Mouse (Mus musculus) splenic B cell, adult 2 months (primary cell): ENCODE measurements around the gene Tomm22.

Experiments used
- DNase-seq: peaks from one replicate; pipeline ENCODE4 v3.0.0-alpha.2; 2011; ENCODE audit warnings: low read depth, low spot score
- H3K27me3 ChIP-seq: 2 replicates; pipeline ENCODE4 v1.6.1; 2012; ENCODE audit warnings: mild to moderate bottlenecking, low read length, moderate library complexity, mixed read lengths; ENCODE audit not compliant: control insufficient read depth, poor library complexity, insufficient read depth, severe bottlenecking
- H3K36me3 ChIP-seq: 2 replicates; pipeline ENCODE4 v1.6.1; 2012; ENCODE audit warnings: mild to moderate bottlenecking, low read length, moderate library complexity, mixed read lengths; ENCODE audit not compliant: control insufficient read depth, poor library complexity, insufficient read depth, severe bottlenecking

Tomm22 gene

GRCm38 (mm10) chr15:79691023-79691508 lies 20.4 kb downstream of the Tomm22 start:
- H3K36me3 ChIP-seq, result peaks cover 3% of the 10 kb centered on the region; the same call in 1 of the 2 replicates
- DNase-seq, result peak; percentile 32
- H3K27me3 ChIP-seq, result no peaks in the 10 kb centered on the region

GRCm38 (mm10) chr15:79692334-79692733 lies 21.7 kb downstream of the Tomm22 start:
- H3K36me3 ChIP-seq, result peaks cover 3% of the 10 kb centered on the region
- no peak for DNase-seq
- H3K27me3 ChIP-seq, result no peaks in the 10 kb centered on the region

- Histone ChIP-seq H3K27me3 (no peaks in the 10 kb centered on the region), H3K36me3 (peaks cover 3% of the 10 kb centered on the region)
- peak; percentile 48 for DNase-seq
These were observed 23.1 kb downstream of the Tomm22 start for GRCm38 (mm10) chr15:79693740-79694139.

GRCm38 (mm10) chr15:79694512-79694911 lies 23.9 kb downstream of the Tomm22 start:
- no peaks in the 10 kb centered on the region for H3K27me3 ChIP-seq
- DNase-seq, result no peak
- peaks cover 4% of the 10 kb centered on the region for H3K36me3 ChIP-seq

GRCm38 (mm10) chr15:79695516-79695915 lies 24.9 kb downstream of the Tomm22 start:
- peaks cover 4% of the 10 kb centered on the region for H3K36me3 ChIP-seq
- DNase-seq, result no peak
- no peaks in the 10 kb centered on the region for H3K27me3 ChIP-seq

- DNase-seq, result no peak
- Histone ChIP-seq H3K36me3 (peaks cover 4% of the 10 kb centered on the region), H3K27me3 (no peaks in the 10 kb centered on the region)
These were observed 25.8 kb downstream of the Tomm22 start for GRCm38 (mm10) chr15:79696508-79696907.

- no peaks in the 10 kb centered on the region for H3K27me3 ChIP-seq
- peaks cover 4% of the 10 kb centered on the region for H3K36me3 ChIP-seq
- no peak for DNase-seq
These were observed 26.4 kb downstream of the Tomm22 start for GRCm38 (mm10) chr15:79697011-79697410.

- no peaks in the 10 kb centered on the region for H3K27me3 ChIP-seq
- peaks cover 4% of the 10 kb centered on the region for H3K36me3 ChIP-seq
- no peak for DNase-seq
These were observed 27.0 kb downstream of the Tomm22 start for GRCm38 (mm10) chr15:79697558-79698187.

GRCm38 (mm10) chr15:79706603-79707214 lies 36.0 kb downstream of the Tomm22 start:
- no peaks in the 10 kb centered on the region for H3K27me3 ChIP-seq
- no peaks in the 10 kb centered on the region; the same call in 1 of the 2 replicates for H3K36me3 ChIP-seq
- no peak for DNase-seq

GRCm38 (mm10) chr15:79708229-79708822 lies 37.7 kb downstream of the Tomm22 start:
- no peak for DNase-seq
- no peaks in the 10 kb centered on the region for H3K27me3 ChIP-seq
- no peaks in the 10 kb centered on the region; the same call in 1 of the 2 replicates for H3K36me3 ChIP-seq

- H3K36me3 ChIP-seq, result peaks cover 7% of the 10 kb centered on the region
- no peaks in the 10 kb centered on the region for H3K27me3 ChIP-seq
- DNase-seq, result no peak
These were observed 45.0 kb downstream of the Tomm22 start for GRCm38 (mm10) chr15:79715646-79716045.

- no peaks in the 10 kb centered on the region for H3K27me3 ChIP-seq
- H3K36me3 ChIP-seq, result peaks cover 7% of the 10 kb centered on the region
- no peak for DNase-seq
These were observed 46.0 kb downstream of the Tomm22 start for GRCm38 (mm10) chr15:79716710-79717109.

- DNase-seq, result no peak
- H3K27me3 ChIP-seq, result no peaks in the 10 kb centered on the region
- peaks cover 8% of the 10 kb centered on the region for H3K36me3 ChIP-seq
These were observed 49.6 kb downstream of the Tomm22 start for GRCm38 (mm10) chr15:79720267-79720666.

- H3K36me3 ChIP-seq, result peaks cover 7% of the 10 kb centered on the region
- H3K27me3 ChIP-seq, result no peaks in the 10 kb centered on the region
- DNase-seq, result no peak
These were observed 50.1 kb downstream of the Tomm22 start for GRCm38 (mm10) chr15:79720796-79721195.
